Mouse (Mus musculus) neural tube, embryonic 10.5 days (tissue): ENCODE data around the gene Hist1h3f.
A peak's percentile ranks its signal among the peaks of the same experiment; 100 is the strongest.

ENCODE experiments used
- DNase-seq: peaks from one replicate; pipeline ENCODE4 v3.0.0-alpha.2; 2017; ENCODE audit warnings: low spot score; ENCODE audit errors: extremely low spot score

The Hist1h3f gene

DNA sequence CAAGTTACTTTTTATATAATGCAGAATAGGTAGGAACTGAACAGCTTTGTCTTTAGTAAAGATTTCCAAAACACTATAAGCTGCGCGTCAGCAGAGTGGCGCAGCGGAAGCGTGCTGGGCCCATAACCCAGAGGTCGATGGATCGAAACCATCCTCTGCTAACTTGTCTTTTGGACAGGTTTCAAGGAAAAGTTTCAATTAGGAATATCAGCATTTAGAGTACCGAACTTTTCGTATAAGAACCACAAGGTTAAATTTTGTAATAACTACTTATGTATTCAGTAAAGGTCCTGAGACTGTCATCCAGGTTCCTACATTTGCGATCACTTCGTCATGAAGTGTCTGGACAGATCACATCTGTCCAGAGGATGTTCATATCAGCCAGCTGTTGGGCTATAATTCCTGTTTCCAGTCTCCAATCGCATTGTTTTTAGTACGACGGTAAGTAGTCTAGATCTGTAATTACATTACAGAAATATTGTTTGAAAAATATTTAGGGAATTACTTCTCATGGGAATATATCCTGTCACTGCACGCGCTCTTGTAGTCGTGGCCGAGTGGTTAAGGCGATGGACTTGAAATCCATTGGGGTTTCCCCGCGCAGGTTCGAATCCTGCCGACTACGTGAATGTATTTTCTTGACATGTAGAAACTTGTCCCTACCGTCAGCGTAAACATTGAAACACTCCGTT, 26.1 kb upstream of the Hist1h3f start:
- peak; percentile 86 for DNase-seq

DNA sequence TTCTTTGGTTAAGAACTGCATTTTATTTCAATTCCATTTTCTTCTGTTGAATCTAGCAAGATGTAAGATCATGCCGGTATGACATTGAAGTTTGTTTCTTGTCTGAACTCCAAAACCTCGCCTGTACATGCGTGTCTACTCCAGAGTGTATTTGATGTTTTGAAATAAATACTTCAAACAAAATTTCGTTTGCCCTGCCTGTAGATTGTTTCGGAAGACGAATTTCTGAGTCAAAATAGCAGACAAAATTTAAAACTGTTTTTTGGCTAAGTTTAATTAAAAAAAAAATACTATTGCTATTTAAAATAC, 25.6 kb upstream of the Hist1h3f start:
- DNase-seq = no peak

DNA sequence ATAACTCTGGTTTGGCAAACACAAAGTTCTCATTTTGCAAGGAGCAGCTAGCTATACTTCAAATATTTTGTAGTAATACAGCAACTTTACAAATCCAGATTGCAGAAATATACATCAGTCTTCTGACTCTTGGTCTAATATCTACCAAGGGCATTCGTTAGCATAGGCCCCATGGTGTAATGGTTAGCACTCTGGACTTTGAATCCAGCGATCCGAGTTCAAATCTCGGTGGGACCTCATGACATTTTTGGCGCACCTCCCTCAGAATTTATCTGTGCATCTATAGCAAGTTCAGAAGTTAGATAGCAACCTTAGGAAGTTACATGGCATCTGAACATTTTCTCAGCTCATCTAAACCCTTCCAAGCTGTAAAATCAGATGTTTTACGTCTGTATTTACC, 25.0 kb upstream of the Hist1h3f start:
- DNase-seq = peak; percentile 77

DNA sequence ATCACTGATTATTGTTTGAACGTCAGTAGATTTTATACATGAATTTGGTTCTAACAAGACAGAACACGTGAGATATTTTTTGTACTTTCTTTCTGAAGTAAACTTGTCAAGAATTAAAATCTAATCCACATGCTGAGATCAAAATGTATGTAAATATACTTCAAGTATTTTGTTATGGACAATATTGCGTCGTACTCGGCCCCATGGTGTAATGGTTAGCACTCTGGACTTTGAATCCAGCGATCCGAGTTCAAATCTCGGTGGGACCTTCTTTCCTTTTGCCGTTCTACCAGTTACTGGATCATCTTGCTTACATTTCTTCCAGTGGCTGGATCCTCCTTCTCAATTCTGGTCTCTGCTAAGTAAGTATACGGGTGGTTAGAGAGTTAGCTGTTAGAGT, 24.4 kb upstream of the Hist1h3f start:
- peak; percentile 75 for DNase-seq

DNA sequence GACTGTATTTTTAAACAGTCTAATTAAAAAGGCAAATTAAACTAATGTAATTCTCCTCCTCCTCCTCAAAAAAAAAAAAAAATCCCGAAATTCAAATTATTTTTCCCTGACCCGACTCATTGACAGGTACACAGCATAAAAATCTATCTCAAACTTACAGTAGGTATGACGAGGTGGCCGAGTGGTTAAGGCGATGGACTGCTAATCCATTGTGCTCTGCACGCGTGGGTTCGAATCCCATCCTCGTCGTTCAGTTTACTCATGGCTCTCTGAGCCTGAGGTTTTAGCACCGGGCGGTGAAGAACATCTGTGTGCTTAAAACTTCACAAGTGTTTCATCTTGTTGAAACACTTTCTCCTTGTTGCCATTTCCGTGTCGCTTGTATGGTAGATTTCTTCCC, 22.1 kb upstream of the Hist1h3f start:
- peak; percentile 72 for DNase-seq

DNA sequence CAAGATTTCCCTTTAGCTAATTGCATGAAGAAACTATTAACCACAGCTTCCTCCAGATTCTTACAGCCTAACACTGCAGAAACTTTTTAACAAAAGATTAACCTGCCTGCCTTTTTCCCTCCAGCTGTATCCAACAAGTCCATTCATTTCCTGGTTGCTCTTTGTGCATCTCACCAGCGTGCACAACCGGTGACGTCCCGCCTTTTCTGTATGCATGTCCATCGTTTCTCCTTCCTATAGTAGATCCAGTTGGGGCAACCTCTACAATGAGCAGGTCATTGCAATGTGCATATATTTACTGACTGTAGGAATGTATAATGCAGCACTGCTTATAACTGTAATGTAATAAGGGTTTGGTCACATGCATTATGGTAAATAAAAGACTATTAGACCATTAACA, 19.9 kb upstream of the Hist1h3f start:
- DNase-seq = no peak

DNA sequence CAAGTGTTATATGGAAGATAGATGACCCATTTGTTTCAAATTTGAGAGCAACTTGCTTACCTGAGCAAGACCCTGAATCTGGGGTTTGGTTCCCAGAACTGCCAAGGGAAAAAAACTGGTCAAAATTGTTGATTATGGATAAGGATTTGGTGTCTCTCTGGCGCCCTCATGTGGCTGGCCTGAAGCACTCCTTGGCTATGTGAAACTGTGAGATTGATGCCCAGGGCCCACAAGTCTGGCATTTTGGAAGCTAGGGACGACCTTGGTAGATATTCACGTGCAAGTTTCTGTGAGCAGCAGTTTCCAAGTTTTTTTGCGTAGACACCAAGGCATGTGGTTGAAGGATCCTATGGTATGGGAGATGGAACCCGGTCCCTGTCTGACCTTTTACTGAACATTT, 19.2 kb upstream of the Hist1h3f start:
- DNase-seq = peak; percentile 87

DNA sequence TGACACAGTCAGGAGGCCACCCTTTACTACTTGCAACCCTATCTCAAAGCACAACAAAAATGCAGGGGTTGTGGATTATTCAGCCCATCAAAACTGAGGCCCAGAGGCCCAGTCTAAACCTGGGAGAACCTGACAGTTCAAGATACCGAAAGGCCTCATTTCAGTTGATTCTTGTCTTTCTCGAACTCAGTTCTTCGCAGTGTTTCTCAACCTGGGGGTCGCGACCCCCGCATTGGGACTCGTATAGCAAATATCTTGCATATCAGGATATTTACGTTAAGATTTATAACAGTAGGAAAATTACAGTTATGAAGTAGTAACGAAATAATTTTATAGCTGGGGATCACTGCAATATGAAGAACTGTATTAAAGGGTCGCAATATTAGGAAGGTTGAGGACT, 18.0 kb upstream of the Hist1h3f start:
- peak; percentile 65 for DNase-seq

DNA sequence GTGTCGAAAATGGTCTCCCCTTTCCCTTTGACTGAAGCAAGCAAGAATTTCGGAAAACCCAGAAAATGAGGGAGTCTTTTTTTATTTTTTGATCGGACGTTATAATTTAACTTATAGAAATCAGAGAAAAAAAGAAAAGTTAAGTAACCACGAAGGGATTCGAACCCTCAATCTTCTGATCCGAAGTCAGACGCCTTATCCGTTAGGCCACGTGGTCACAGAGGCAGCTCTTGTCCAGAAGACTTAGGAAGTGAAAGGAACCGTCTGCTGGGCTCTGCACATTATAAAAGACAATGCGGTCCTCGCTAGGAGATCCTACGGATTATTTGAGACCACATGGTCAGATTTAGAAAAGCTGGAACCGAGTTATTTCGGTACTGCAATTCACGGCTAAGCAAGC, 17.5 kb upstream of the Hist1h3f start:
- DNase-seq = peak; percentile 96

DNA sequence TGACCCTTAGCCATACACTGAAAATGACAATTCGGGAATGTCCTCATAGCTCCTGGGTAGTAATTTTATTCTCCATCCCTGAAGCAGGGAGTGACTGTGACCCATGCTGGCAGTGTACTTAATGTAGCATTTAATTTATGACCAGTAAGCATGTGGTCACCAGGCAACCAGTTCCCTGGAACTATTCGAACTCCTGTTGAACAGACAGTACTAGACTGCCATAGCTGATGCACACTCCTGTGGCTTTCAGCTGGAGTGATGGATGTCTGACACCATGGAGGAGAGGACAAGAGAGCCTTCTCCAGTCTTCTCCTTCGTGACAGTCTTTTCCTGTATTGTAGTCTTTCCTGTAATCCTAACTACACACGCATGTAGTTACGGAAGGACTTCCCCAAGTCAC, 14.8 kb upstream of the Hist1h3f start:
- peak; percentile 39 for DNase-seq

DNA sequence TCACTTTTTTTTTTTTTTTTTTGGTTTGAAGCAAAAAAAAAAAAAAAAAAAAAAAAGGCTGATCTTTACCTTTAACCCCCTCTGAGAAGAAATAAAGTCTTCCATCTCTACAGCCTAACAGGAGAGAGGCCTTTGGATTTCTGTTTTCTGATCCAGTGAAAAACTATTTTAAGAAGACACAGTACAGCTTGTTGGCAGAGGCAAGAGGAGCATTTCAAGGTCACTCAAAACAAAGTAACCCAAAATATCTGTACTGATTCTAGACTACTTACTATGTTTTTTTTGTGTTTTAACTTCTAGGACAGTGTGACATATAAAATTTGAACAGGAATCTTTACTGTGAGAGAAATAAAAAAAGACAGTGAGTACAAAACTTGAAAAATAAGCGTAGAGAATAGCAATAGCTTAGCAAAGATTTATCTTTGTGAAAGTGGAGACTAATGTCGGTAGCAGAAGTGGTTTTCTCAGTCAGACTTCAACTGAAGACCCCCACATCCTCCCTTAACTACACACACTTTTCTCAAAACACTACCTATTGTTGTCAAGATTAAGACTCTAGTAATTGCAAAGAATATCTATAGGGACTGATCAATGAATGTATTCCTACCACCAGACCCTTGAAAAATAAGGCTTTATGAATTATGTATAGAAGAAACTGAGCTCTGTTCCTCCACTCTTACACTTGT, 14.2 kb upstream of the Hist1h3f start:
- no peak for DNase-seq

DNA sequence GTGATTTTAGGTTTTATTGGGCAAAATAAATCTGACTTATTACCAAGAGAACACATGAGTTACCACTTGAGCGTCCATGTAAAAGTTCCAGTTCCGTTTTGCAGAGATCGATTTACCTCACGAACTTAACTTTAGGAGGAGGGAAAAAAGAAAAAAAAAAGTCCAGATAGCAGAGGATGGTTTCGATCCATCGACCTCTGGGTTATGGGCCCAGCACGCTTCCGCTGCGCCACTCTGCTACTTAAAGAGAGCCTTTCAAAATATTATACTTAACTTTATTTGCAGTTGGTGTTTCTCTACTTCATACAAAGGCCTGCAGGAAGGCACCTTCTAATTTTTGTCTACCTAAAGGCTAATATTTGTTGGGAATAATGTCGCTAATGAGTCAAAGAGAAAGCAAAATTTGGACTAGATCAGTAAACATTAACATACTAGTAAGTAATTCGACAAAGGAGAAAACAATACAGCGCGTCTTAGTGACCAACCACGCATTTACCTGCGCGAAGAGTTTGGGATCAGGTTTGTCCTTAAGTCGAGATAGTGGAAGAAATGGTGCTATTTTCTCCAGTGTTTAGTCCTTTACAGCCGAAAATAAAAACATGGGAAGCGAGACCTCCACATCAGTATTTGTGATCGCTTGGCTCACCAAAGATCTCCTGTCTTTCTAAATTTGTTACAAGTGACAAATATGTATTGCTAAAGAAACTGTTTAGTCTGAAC, 13.5 kb upstream of the Hist1h3f start:
- DNase-seq = peak; percentile 63

DNA sequence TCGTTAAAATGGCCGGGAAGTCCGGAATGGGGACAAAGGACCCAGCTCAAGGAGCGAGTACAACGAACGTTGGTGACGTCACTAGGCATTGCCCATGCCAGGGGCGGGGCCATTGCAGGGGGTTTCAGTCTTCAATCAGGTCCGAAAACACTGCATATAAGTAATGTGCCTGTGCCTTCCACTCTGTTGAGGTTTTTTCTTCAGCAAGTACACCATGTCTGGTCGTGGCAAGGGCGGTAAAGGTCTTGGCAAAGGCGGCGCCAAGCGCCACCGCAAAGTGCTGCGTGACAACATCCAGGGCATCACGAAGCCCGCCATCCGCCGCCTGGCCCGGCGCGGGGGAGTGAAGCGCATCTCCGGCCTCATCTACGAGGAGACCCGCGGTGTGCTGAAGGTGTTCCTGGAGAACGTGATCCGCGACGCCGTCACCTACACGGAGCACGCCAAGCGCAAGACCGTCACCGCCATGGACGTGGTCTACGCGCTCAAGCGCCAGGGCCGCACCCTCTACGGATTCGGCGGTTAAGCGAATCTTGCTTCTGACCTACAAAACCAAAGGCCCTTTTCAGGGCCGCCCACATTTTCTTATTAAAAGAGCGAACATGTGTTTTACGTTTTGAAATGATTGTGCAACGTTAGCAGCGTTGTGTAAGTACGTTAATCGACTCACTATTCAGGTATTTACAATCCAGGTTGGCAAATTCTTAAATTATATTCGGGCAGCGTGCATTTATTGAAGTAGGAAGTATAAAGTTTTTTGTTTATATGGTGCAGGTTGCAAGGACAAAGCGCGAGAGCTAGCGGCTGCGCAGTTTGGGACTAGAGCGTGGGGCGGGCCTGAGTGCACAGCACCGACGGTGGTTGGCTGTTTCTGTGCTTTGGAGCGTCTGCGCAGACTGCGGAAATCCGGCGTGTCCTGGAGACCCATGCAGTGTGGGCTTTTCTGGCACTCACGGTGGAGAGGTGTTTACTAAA, 12.7 kb upstream of the Hist1h3f start, which contains the start of gene Hist1h4h:
Gene Hist1h4h, plus strand, starts transcription at position 150 of the 975 bp plus-strand sequence.
- DNase-seq = peak; percentile 98

DNA sequence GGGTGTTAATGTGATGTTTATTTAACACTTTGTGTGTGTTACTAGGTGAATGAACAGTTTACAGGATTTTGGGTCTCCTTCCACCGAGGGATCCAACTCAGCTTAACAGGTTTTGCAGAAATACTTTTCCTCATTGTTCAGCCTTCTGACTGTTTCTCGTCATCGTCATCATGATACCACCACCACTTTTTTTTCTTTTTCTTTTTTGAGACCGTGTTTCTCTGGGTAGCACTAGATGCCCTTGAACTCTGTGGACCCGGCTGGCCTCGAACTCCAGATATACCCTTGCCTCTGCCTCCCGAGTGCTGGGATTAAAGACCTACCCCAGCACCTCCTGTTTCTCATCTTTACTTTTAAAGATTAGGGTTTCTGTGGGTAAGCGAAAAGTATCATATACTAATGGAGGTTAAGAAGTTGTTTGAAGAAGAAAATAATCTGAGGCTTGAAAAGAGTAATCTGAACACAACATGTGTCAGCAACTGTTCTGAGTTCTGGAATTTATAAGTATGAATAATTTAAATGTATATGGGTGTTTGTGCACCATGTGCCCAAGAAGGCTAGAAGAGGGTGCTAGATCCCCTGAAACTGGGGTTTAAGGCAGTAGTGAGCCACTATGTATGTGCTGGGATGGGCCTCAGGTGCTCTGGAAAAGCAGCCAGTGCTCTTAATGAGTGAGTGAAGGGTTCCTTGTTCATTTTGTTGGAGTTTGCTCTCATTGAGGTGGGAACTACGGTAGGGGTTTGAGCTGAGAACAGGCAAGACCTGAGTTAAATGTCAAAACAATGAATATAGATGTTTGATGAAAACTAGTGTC, 11.4 kb upstream of the Hist1h3f start:
- DNase-seq = peak; percentile 27

DNA sequence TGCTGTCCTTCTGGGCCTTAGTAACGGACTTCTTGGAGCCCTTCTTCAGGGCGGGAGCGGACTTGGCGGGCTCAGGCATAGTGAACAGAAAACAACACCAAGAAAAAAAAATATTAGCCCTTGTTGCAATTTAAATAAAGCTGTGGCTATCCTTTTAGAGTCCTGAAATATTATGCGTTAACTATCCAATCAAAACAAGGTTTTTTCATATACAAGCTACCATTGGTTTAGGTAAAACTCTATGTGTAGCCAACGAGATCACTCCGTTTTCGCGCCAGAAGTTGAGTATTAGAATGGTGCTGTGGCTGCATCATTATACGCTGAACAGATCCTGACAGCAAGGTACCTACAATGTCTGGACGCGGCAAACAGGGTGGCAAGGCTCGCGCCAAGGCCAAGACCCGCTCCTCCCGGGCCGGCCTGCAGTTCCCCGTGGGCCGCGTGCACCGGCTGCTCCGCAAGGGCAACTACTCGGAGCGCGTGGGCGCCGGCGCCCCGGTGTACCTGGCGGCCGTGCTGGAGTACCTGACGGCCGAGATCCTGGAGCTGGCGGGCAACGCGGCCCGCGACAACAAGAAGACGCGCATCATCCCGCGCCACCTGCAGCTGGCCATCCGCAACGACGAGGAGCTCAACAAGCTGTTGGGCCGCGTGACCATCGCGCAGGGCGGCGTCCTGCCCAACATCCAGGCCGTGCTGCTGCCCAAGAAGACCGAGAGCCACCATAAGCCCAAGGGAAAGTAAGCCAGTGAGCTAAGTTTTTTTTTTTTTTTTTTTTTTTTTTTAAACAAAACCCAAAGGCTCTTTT, 10.1 kb upstream of the Hist1h3f start, which contains the start of gene Hist1h2af:
Gene Hist1h2af, plus strand, starts transcription at position 347 of the 808 bp plus-strand sequence.
- DNase-seq = peak; percentile 79

DNA sequence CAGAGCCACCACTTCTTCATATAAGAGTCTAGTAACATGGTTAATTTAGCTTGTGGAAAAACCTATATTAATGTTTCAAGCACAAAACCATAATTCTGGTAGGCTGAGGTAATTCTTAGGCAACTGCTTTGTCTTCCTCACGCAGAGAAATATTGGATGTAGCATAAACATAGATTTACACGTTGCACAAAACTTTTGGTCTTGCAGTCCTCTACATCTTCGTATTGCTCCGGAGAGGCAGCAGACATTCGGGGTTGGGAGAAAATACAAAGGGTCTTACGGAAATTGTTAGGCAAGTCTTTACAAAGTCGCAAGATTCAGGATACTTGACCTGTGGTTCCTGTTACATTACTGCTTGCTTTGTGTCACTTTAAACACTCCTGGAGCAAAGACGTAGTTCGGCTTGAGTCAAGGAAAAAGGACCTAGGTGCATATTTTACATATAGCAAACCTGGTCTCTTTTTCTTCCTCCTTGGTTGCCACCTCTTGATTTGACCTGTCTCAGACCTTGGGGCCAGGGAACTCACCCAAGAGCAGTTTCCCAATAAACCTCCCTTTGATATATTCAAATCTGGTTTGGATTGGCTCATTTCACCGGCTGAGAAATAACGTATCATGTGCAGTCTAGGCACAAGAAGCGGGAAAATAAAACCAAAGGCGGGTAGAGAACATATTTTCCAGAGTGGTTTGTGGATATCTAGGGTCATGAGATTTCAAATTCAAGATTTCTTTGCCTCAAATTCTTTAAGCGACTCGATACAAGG, 9.3 kb upstream of the Hist1h3f start:
- no peak for DNase-seq

DNA sequence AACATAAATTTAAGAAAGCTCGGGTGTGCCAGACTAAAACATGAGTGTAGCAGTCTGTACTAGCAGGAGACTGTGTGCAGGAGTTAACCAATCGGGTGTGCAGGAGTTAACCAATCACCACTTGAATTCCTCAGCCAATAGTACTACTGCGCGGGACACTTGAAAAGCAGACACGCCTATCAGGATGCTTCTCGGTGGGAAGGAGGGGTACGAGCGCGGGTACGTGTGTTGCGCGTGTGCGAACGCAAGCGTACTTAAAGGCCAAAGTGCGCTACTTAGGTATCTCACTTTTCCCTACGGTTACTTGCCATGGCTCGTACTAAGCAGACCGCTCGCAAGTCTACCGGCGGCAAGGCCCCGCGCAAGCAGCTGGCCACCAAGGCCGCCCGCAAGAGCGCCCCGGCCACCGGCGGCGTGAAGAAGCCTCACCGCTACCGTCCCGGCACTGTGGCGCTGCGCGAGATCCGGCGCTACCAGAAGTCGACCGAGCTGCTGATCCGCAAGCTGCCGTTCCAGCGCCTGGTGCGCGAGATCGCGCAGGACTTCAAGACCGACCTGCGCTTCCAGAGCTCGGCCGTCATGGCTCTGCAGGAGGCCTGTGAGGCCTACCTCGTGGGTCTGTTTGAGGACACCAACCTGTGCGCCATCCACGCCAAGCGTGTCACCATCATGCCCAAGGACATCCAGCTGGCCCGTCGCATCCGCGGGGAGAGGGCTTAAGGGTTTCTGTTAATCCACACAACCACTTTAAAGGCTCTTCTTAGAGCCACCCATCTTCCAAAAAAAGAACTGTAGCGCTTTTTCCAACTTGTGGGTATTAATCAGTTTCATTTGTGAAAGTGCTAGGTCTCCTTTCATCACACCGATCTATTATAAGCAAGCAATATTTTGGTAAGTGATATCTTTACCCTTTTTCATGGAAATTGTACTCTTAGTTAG, 8.4 kb upstream of the Hist1h3f start, which contains the start of gene Hist1h3g:
Gene Hist1h3g, plus strand, starts transcription at position 286 of the 939 bp plus-strand sequence.
- DNase-seq = peak; percentile 89
